Mouse (Mus musculus): ENCODE measurements at regions not wholly inside any gene's neighbourhood (a gene's known extent, or its start where the extent isn't known, plus 50 kb on each side); places are given as distances from the start of the nearest gene placed in this dataset.

DNA sequence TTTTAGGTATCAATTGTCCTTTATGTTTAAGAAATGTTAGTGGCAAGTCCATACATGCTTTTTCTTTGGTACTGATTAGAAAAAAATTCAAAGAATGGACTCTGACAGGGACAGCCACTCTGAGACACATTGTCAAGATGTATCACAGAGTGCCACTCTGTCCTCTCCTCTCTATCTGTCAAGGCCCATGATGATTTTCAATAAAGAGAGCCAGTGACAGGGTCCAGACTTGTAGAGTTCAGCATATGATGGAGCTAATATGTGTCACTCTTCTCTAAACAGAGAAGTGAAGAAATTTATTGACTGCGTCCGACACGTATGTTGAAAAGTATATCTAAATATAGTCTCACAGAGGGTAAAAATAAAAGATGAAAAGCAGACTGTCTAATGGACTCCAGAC, 672.2 kb upstream of the 4930452B06Rik start:
- DNase-seq, result no peak

DNA sequence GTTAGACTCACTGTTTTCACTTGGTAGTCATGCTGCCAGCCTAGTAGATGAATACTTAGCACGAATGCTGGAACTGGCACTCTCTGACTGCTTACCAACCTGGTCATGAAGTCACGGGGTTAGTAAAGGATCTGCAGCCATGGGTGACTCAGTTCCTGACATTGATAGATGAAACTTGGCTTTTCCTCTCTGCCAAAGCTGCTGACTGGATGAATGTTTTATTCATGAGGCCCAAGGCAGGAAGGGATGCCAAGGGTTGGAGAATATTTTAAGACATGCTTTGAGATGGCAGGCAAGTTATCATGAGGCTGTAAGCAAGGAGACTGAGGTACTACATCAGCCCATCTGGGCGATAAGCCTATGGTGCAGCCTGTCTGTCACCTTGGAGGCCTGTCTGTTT, 671.1 kb upstream of the 4930452B06Rik start:
- no peak for DNase-seq

DNA sequence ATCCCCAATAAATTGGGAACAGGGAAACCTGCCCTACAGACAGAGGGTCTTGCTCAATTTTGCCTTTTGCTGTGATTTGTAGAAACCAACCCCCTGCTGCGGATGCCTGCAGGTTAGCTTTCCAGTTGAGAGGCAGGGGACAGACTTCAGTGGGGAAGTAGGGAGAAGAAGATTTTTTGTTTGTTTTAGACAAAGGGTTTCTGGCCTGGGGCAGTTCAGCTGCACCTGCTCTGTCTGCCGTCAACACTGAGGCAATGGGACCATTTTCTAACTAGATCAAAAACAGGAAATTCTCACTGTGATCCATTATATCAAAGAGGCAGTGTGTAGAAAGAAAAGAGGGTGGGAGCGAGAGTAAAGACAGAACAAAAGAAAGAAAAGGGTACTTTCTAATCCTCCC, 665.6 kb upstream of the 4930452B06Rik start:
- DNase-seq, result no peak

DNA sequence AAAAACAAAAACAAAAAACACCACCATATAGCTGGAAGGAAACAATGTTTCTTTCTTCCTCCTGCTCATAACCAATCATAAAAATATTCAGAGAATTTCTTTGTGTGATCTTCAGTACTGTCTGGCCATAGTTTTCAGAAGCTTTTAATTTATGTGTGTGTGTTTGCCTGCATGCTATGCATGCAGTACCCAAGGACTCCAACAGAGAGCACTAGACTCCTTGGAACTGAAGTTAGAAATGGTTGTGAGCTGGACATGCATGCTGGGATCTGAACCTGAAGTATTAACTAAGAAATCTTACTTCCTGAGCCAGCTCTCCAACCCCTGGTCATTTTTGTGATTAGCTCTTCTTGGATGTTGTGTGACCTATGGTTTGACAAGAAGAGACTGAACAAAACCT, 664.7 kb upstream of the 4930452B06Rik start:
- DNase-seq, result no peak

DNA sequence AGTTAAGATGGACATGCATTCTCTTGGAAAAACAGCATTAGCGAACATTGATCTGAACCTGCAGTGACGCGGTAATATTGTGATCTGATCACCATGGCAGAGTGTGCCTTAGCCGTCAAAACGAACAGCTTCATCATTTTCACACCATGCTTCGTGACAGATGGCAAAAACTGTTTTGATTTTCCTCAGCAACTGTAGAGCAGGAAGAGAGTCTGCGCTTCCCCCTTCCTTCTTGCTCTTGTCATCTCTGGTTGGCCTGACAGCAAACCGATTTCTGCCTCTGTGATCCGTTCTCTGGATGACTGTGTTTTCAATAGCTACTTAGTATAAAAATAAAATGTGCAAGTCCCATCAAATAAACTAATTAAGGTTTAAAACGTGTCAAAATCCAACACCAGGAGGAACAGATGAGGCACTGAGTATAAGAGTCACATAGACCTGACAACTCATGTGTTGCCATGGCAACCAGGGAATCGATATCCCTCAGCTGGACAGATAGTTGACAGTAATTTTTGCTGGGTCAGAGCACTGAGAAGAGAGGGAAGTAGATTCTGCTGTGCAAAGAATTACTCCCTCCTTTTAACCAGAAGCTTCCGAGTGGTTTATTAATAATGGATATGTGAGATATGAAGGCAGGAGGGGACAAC, 663.9 kb upstream of the 4930452B06Rik start:
- DNase-seq, result no peak

DNA sequence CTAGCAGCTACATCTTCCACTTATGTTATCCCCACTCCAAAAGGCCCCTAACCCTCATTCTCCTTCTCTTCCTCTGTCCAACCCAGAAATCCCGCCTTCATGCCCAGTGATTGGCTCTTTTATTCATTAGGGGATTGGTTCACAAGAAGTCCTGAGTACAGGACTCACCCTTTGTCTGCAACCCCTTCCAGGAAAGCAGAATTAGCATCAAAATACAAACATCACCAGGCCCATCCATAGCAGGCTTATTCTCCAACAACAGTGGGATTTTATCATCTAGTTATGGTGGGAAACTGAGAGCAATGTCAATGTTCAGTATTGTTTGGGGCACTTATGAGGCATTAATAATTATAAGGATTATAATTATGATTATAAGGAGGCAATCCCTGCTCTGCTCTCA, 661.3 kb upstream of the 4930452B06Rik start:
- DNase-seq, result no peak

DNA sequence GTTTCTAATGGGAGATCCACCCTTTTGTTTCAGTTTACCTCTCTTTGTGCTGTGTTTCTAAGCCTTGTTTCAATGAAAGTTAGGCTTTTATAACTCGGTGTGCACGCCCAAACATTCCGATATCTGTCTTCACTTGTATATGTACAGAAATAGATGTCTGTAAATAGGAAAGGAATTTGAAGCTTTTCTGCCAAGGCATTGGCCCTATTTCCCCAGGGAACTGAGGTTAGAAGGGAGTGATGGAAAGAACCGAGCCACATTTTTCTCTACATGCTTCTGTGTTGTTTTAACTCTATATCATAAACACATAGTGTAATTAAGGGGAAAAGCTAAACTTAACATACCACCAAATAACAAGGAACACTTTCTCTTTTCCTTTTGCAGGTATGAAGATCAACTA, 653.8 kb upstream of the 4930452B06Rik start:
- DNase-seq, result no peak

DNA sequence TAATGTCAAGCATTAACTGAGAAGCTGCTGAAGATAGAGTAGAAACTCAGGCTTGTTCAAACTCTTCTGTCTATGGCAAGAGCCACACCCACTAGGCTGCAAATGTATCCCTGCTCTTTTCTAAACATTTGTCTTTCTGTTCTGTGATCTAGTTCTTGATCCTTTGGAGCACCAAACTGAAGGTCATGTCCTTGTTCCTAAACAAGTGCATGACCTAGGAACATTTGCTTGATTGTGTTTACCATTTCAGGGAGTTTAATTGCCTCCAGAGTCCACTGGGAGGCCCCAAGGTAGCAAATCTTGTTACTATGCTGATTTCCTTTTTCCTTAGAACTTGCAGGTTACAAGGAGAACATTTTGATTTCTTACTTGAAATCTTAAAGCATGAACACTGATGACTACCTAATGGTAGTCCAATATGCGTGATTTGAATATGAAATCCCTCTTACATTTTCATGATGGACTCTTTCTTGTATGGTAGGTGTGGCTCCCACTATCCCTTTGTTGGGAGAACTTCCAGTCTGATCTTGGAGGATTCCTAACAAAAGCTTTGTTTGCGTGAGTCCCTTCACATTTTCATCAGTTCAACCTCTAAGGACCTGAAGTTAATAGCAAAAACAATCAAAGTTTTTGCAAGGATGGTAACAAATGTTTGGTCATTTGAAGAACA, 652.9 kb upstream of the 4930452B06Rik start:
- no peak for DNase-seq

DNA sequence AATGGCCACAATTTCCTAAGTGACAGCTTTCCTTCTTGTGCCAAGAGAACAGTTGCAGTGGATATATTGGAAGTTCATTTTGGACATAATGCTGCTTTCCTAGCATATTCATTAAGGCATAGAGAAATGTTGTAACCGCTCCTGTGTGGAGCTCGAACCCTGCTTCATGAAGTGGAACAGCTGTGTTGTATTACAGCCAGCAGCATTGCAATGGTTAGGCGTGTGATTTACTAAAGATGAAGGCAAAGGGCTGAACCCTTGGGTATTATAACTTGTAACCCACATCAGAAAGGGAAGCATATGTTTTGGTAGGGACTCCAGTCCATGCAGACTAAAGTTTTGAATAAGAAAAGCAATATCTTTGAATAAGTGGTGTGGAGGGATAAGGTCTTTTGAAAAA, 649.2 kb upstream of the 4930452B06Rik start:
- peak in 1 of 2 experiments; percentile 43 for DNase-seq

DNA sequence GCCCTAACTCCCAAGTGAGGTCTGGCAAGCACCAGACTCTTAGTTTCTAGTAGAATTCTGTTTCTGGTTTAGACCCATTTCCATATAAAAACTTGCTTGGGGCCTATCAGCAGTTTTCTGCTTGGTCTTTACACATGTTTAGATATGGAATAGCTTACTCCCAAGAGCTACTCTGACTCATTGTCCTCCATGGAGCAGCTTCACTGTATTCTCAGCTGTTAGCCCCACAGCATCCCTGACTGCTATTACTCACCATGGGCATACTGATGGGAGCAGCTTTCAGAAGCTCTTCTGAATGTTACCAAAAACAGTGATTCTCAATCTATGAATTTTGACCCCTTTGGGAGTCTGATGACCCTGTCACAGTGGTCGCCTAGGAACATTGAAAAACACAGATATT, 630.1 kb upstream of the 4930452B06Rik start:
- no peak for DNase-seq

DNA sequence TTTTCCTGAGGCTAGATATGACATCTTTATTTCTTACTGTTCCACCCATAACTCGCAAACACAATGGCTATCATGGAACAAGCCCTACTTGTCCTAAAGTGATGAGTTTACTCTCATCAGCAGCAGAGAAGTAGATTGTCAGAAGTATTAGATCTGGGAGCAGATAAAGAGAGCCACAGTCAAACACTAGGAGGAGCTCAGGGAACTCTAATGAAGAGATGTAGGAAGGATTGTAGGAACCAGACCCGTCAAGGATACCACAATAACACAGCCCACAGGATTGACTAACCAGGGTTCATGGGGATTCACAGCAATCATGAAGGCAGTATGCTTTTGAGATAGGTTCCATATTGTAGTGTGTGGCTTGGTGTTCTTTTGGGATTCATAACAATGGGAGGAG, 628.5 kb upstream of the 4930452B06Rik start:
- DNase-seq, result no peak

DNA sequence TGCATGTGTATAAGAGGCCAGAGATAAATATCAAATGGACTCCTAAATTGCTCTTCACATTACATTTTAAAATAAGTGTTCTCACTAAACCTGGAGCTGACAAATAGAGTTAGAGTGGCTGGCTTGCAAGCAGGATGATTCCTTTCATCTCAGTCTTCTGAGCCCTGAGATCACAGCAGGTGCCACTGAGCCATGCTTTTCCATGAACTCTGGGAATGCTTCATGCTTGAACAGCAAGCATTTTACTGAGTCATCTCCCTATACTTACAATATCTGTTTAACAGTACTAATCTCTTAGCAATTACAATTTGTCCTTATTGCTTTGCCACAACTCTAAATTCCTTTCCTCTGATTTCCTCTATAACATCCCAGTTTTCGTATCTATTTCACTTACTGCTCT, 622.1 kb upstream of the 4930452B06Rik start:
- no peak for DNase-seq

DNA sequence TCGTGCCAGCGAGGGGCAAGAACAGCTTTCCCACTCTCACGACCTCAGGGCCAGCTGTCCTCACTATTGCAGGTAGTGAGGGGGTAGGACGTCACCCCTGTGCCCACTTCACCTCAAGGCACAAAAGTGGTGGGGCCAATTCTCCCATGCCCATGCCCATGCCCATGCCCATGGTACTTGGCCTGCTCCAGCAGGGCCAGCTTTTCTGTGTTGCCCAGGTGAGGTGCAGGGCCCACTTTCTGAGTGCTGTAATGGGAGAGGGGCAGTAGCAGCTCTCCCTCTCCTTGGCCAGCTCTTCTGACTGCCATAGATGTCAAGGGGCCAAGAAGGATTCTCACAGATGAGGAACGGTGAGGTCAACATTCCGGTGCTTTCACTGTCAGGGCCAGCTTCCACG, 619.6 kb upstream of the 4930452B06Rik start:
- no peak for DNase-seq

DNA sequence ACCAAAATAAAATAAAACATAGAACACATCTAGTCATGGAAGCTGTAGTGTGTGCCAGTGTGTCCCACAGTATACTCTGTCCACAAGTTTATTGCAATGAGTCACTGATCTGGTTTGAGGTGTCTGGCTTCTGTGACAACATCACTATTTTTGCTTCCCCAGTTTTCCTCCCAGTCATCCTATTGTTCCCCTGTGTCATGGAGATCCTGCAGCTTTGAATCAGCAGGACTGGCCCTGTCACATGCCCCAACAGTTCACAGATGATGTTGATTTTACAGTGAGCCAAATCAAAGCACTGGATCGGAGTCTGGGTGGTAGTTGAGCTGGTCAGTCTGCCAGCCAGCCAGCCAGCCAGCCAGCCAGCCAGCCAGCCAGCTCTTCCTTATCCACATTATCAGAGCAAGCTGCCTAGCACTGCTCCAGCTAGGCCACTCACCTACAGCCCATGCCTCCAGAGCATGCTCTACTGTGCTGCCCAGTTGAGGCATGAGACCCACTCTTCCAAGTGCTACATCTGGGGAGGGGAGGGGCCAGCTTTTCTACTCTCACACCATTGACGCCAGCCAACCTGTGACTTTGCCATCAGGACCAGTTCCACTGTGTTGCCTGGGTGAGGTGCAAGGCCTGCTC, 619.1 kb upstream of the 4930452B06Rik start:
- no peak for DNase-seq

DNA sequence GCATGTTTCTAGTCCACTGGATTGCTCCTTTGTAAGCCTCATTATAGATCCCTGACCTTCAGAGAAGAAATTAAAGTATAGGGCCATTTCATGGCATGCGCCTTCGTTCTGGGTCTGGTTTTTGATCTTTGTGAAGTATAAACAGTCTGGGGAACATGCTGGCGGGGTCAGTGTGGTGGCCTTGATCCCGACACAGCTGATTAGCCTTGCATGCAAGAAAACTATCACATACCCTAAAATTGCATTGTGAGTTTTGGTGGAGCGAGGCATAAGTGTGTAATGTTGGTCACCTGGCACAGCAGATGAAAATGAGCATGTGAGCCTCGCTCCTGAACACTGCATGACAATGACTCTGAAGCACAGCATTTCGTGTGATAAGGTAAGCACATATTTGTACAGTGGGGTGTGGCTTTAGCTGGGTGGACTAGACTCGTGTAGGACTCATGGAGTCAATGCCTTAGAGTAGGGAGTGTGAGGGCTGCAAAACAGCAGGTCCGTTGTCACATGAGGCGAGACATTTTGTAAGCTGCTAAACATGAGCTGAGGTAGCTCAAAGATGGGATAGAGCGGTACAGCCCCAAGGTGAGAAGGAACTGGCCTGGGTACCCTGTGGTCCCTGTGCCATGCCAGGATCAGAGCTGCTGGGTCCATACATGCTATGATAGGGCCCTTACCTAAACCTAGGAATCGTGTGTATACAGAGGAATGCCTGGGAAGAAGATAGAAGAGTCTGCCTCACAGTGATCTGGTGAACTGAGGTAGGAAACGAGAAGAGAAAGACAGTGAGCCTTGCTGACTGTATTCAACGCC, 601.4 kb upstream of the 4930452B06Rik start:
- no peak for DNase-seq

DNA sequence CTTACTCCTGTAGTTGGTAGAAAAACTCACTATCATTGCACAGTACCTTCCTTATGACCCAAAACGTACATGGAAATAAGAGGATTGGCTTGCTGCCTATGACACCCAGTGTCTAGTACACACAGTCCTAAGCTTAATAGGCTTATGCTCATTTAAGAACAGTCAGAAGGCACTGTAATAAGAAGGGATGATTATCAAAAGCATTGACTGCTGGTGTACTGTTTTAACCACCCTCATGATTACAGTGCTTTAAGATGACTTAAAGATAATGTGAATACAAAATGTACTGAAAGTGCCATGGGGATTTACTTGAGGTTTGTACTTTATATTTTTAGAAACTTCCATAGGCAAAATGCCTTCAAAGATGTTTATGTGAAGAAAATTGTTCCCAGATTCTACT, 586.0 kb upstream of the 4930452B06Rik start:
- no peak for DNase-seq

DNA sequence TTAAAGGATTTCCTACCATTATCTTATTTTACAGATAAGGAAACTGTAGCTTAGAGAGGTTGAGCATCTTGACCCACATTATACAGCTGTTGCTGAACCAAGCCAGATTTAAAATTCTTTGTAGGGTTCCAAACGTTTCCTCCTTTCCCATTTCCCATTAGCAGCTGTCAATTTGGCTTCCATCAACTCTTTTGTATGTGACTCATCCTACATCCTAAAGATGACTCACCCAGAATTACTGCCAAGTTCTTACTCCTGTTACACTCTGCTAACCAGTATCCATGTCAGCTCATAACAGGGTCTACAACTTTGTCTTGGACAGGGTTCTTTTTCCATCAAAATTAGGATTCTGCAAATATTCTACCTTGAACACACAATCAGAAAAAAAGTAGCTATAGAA, 579.2 kb upstream of the 4930452B06Rik start:
- no peak for DNase-seq

DNA sequence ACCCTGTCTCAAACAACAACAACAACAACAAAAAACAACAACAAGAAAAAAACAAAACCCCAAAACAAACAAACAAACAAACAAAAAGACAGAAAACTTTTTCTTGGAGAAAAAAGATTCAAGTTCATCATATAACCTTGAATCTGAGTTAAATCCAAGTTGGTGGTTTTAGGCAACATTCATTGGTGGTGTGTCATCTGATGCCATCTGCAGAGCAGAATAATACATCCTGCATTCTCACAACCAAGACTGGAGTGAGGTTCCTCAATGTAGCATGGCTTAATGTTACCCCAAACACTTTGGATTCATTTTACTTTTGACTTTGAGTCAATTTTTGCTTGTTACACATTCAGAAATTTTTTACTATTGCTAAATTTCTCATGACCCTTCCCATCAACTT, 577.3 kb upstream of the 4930452B06Rik start:
- no peak for DNase-seq

DNA sequence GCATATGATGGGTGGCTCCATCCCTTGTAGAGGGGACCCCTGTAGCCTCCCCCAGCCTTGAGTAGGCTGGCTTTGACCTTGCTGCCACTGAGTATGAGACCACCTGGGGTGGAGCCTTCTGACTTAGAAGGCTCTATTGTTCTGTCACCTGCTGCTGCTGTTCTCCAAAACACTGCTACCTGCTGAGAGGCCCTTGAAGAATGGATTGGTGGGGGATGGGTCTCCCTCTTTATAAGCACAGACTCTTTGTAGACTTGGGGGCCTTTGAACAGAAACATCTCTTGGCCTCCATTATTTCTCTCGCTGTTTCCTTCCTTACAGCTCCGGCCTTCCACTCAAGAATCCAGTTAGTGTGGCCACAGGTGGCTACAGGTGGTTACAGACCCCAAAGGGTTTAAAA, 576.1 kb upstream of the 4930452B06Rik start:
- no peak for DNase-seq

DNA sequence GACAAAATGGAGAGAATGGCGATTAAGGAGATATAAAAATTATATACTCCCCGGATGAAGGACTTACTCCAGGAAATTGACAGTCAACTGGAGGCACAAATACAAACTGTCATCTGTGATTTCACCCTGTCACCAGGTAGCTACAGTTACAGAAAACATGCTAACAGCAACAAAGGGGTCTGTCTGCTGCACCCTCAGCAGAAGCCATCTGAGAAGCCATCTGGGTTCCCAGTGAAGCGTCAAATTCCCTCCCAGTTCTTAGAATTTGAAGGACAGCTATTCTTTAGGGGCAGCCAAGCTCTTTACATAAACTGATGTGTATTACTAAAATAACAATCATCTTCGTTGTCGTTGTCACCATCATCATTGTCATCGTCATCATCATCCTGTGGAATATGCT, 561.6 kb upstream of the 4930452B06Rik start:
- no peak for DNase-seq

DNA sequence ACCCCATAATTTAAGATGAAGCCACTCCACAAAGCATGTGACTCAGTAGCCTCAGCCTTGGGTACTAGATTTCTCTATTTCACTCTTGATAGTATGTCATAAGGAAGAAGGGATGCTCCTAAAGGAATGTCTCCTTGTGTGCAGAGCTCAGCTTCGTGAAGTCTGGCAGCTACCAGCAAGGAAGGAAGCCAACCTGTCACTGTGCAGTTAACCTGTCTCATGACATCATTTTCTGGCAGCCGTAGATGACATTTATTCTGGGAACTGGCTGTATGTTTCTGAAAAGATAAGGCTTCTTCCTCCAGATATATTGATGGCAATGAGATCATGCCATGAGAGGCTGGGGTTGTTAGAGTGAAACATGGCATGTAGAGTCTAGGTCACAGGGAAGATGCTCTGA, 534.2 kb upstream of the 4930452B06Rik start:
- DNase-seq, result no peak

DNA sequence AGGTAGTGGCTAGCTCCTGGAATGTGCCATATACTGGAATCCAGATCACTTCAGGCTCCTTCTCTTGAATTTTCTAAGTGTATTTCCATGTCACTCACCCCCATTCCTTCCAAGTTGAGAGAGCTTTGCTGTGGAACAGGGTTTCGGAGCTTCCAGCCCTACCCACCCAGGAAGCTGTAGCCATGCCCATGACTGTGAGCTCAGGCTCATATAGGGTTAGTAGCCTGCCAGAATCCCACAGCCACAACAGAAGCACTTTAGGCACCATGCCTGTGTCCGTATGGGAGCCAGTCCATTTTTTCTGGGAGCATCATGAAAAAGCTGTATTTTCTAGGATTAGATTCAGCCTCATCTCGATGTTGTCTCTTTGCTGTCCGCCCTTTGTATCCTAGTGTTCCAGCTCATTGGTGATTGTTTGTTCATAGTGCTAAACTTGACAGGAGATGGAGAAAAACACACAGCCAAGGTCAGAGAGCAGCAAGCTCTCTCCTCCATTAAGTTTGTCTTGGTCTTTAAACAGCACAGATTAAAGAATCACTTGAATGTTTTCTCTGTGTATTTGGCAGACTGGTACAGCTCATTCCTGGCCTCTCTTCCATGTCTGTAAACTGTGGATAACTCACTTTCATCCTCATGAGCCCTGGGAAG, 526.2 kb upstream of the 4930452B06Rik start:
- DNase-seq, result peak in 1 of 2 experiments; percentile 13

DNA sequence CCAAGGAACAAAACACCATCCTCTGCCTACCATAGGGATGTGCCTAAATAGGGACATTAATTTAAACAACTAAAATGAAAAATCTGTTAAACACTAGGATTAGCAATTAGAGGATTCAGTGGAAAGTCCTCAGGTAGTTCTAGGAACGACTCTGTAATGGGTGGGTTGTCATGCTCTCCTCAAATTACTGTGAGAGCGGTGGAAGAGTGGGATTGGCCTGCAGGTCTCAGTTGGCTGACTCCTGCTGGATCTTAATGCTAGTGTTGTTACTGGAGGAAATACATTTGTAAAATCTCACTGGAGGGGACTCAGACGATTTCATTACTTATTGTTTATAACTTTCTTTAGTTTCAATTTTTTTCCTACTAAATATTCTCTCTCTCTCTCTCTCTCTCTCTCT, 525.6 kb upstream of the 4930452B06Rik start:
- DNase-seq, result no peak
